Mouse (Mus musculus): ENCODE data around the gene Rnh1.

- no peak for TF ChIP-seq CTCF (IDR thresholded peaks at IDR 0.05; ENCODE audit: low read depth, low read length)
- no peak for TF ChIP-seq GATA1 (IDR thresholded peaks at IDR 0.05; ENCODE audit: borderline replicate concordance, low read length)
- no peak for TF ChIP-seq TAL1 (conservative IDR thresholded peaks at IDR 0.05; ENCODE audit: low read depth, low read length)
Observed at GRCm38 (mm10) chr7:141164397-141164796, 8.3 kb downstream of the Rnh1 start.
